Mouse (Mus musculus) spleen, adult 2 months (tissue): ENCODE results near the gene Pgam1.

Experiments used
- CTCF ChIP-seq: fragments of 200-500 bp; IDR thresholded peaks from 2 replicates; pipeline ENCODE4 v1.5.1; 2011; ENCODE audit warnings: mild to moderate bottlenecking, inconsistent platforms; ENCODE audit not compliant: insufficient read depth, insufficient read length, insufficient replicate concordance; ENCODE audit errors: extremely low read depth
- POLR2A ChIP-seq: fragments of 200-500 bp; IDR thresholded peaks from 2 replicates; pipeline ENCODE4 v1.6.1; 2011; ENCODE audit warnings: low read depth, low read length, inconsistent platforms

DNA sequence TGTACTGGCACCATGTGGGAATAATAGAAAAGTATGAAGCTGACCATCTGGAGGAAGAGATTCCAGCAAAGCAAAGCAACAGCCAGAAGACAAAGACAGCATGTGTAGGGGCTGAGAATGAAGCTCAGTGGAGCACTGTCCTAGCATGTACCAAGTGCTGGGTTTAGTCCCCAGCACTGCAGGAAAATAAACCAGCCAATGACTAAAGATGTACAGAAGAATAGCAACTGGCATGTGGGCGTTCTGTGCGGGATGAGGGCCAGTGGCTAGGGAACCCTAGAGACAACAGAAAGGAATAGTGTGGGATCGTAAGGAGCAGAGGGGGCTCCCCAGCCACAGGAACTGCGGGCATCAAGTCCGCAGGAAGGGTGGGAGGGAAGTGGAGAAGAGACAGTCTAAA lies 42.4 kb upstream of the Pgam1 start:
- TF ChIP-seq POLR2A (no peak), CTCF (no peak)
